Mouse (Mus musculus) stomach, postnatal 0 days (tissue): ENCODE data around the gene Ddr2.

Experiments used
- CTCF ChIP-seq: IDR thresholded peaks from 2 replicates; pipeline ENCODE4 v1.5.1; 2016; ENCODE audit warnings: antibody characterized with exemption, low read depth, mild to moderate bottlenecking, moderate library complexity
- EP300 ChIP-seq: optimal IDR thresholded peaks from 2 replicates; pipeline ENCODE3; 2016; ENCODE audit warnings: antibody characterized with exemption

- TF ChIP-seq CTCF = no peak
- no peak for TF ChIP-seq EP300
Measured at GRCm38 (mm10) chr1:170031656-170032055, 78.9 kb downstream of the Ddr2 start.
